Mouse (Mus musculus) CH12.LX (cell line): Measurements from ENCODE around the gene Celsr3. TPM values are rescaled to one million over a fixed set of nuclear protein-coding genes. Genes with fewer than 3 reads are reported as not detected.

ENCODE experiments used
- DNase-seq: peaks from one replicate; pipeline ENCODE4 v3.0.0-alpha.2; 2013; ENCODE audit errors: extremely low read depth
- H3K27ac ChIP-seq: 2 replicates; pipeline ENCODE4 v1.5.1; 2012; ENCODE audit warnings: low read depth, mild to moderate bottlenecking, control low read depth, moderate library complexity; ENCODE audit not compliant: insufficient read depth
- H3K27me3 ChIP-seq: replicated peaks from 2 replicates; pipeline ENCODE3; 2012; ENCODE audit warnings: inconsistent platforms
- H3K36me3 ChIP-seq, 2 experiments: replicated peaks in 1 of 2; 2 replicates each; pipeline versions ENCODE3 to v1.6.1; 2012; ENCODE audit warnings: inconsistent platforms in 1 of 2, low read length in 1 of 2, mild to moderate bottlenecking in 1 of 2, mixed read lengths in 1 of 2, moderate library complexity in 1 of 2; ENCODE audit not compliant: control insufficient read depth in 1 of 2, insufficient read depth in 1 of 2
- H3K4me1 ChIP-seq, 2 experiments: 2 replicates each; pipeline ENCODE4 v1.6.1; 2012; ENCODE audit warnings: inconsistent platforms in 1 of 2, moderate library complexity in 1 of 2; ENCODE audit not compliant: insufficient read depth in 2 of 2, control insufficient read depth in 1 of 2
- H3K4me2 ChIP-seq: 2 replicates; pipeline ENCODE4 v1.6.1; 2012; ENCODE audit warnings: low read depth, mild to moderate bottlenecking, control low read depth; ENCODE audit not compliant: poor library complexity, insufficient read depth, severe bottlenecking
- H3K4me3 ChIP-seq, 3 experiments: fragments of 150-350 bp in 1 of 3; sonication (generic) in 1 of 3; replicated peaks in 1 of 3; 2 replicates each; pipeline versions ENCODE3 to v1.5.1; 2011 to 2012; ENCODE audit warnings: low read depth in 2 of 3, low read length in 2 of 3, mild to moderate bottlenecking in 2 of 3, moderate library complexity in 2 of 3, control low read depth in 1 of 3, improper control_type of control experiment in 1 of 3, inconsistent platforms in 1 of 3, mixed read lengths in 1 of 3; ENCODE audit not compliant: poor library complexity in 1 of 3
- H3K79me2 ChIP-seq: replicated peaks from 2 replicates; pipeline ENCODE4 v1.6.1; 2012; ENCODE audit warnings: mild to moderate bottlenecking, moderate library complexity; ENCODE audit not compliant: control insufficient read depth, poor library complexity, insufficient read depth, severe bottlenecking; ENCODE audit errors: extremely low read depth
- H3K9ac ChIP-seq: 2 replicates; pipeline ENCODE4 v1.6.1; 2012; ENCODE audit warnings: low read depth, mild to moderate bottlenecking, control low read depth, moderate library complexity; ENCODE audit not compliant: insufficient read depth
- H3K9me3 ChIP-seq: replicated peaks from 2 replicates; pipeline ENCODE3; 2012; ENCODE audit warnings: low read length, inconsistent platforms, mixed read lengths
- BHLHE40 ChIP-seq: IDR thresholded peaks from 2 replicates; pipeline ENCODE4 v1.6.1; 2011; ENCODE audit warnings: mild to moderate bottlenecking, low read depth, low read length, improper control_type of control experiment
- CHD1 ChIP-seq: IDR thresholded peaks from 2 replicates; pipeline ENCODE4 v1.6.1; 2012; ENCODE audit warnings: low read depth, low read length, improper control_type of control experiment, inconsistent platforms
- CTCF ChIP-seq, 2 experiments: IDR thresholded peaks in 1 of 2; conservative IDR thresholded peaks in 1 of 2; 2 replicates each; pipeline ENCODE4 v1.5.1; 2011 to 2012; ENCODE audit warnings: low read depth in 2 of 2, low read length in 2 of 2, improper control_type of control experiment in 1 of 2, inconsistent platforms in 1 of 2, mild to moderate bottlenecking in 1 of 2, moderate library complexity in 1 of 2
- E2F4 ChIP-seq: IDR thresholded peaks from 2 replicates; pipeline ENCODE4 v1.6.1; 2011; ENCODE audit warnings: low read depth, low read length, improper control_type of control experiment; ENCODE audit not compliant: insufficient replicate concordance
- ELF1 ChIP-seq: IDR thresholded peaks from 2 replicates; pipeline ENCODE4 v1.6.1; 2014; ENCODE audit warnings: low read depth, mild to moderate bottlenecking, inconsistent platforms, low read length, improper control_type of control experiment
- EP300 ChIP-seq: IDR thresholded peaks from 2 replicates; pipeline ENCODE4 v1.6.1; 2011; ENCODE audit warnings: low read length, improper control_type of control experiment
- ETS1 ChIP-seq: conservative IDR thresholded peaks from 2 replicates; pipeline ENCODE4 v1.6.1; 2012; ENCODE audit warnings: low read depth, mild to moderate bottlenecking, inconsistent platforms, low read length, improper control_type of control experiment, moderate library complexity
- GABPA ChIP-seq: IDR thresholded peaks from 2 replicates; pipeline ENCODE4 v1.6.1; 2012; ENCODE audit warnings: low read depth, low read length, improper control_type of control experiment, inconsistent platforms; ENCODE audit not compliant: insufficient replicate concordance
- JUN ChIP-seq: IDR thresholded peaks from 2 replicates; pipeline ENCODE4 v1.6.1; 2011; ENCODE audit warnings: low read depth, mild to moderate bottlenecking, low read length, improper control_type of control experiment, moderate library complexity; ENCODE audit not compliant: insufficient read depth
- JUND ChIP-seq: conservative IDR thresholded peaks from 2 replicates; pipeline ENCODE4 v1.6.1; 2011; ENCODE audit warnings: low read depth, low read length, improper control_type of control experiment
- MAFK ChIP-seq: IDR thresholded peaks from 2 replicates; pipeline ENCODE4 v1.6.1; 2011; ENCODE audit warnings: low read length, improper control_type of control experiment; ENCODE audit not compliant: insufficient replicate concordance
- MAZ ChIP-seq: IDR thresholded peaks from 2 replicates; pipeline ENCODE4 v1.6.1; 2012; ENCODE audit warnings: low read depth, mild to moderate bottlenecking, inconsistent platforms, low read length, improper control_type of control experiment, moderate library complexity
- MEF2A ChIP-seq: IDR thresholded peaks from 2 replicates; pipeline ENCODE4 v1.6.1; 2014; ENCODE audit warnings: low read depth, mild to moderate bottlenecking, inconsistent platforms, low read length, improper control_type of control experiment, borderline replicate concordance
- MXI1 ChIP-seq: IDR thresholded peaks from 2 replicates; pipeline ENCODE4 v1.6.1; 2011; ENCODE audit warnings: mild to moderate bottlenecking, low read depth, low read length, improper control_type of control experiment
- MYC ChIP-seq: IDR thresholded peaks from 2 replicates; pipeline ENCODE4 v1.6.1; 2011; ENCODE audit warnings: low read depth, mild to moderate bottlenecking, improper control_type of control experiment, low read length
- NELFE ChIP-seq: IDR thresholded peaks from 2 replicates; pipeline ENCODE4 v1.6.1; 2011; ENCODE audit warnings: low read depth, low read length, improper control_type of control experiment
- NRF1 ChIP-seq: IDR thresholded peaks from 2 replicates; pipeline ENCODE4 v1.6.1; 2014; ENCODE audit warnings: low read depth, mild to moderate bottlenecking, inconsistent platforms, low read length, improper control_type of control experiment, moderate library complexity
- PAX5 ChIP-seq: IDR thresholded peaks from 2 replicates; pipeline ENCODE4 v1.6.1; 2012; ENCODE audit warnings: low read length, inconsistent platforms, mixed read lengths
- POLR2A ChIP-seq: IDR thresholded peaks from 2 replicates; pipeline ENCODE4 v1.6.1; 2011; ENCODE audit warnings: low read depth, mild to moderate bottlenecking, improper control_type of control experiment, low read length
- POLR2AphosphoS2 ChIP-seq: IDR thresholded peaks from 2 replicates; pipeline ENCODE4 v1.6.1; 2011; ENCODE audit warnings: low read depth, low read length, improper control_type of control experiment
- RAD21 ChIP-seq: IDR thresholded peaks from 2 replicates; pipeline ENCODE4 v1.6.1; 2011; ENCODE audit warnings: low read depth, mild to moderate bottlenecking, low read length, improper control_type of control experiment, moderate library complexity
- SIN3A ChIP-seq: IDR thresholded peaks from 2 replicates; pipeline ENCODE4 v1.6.1; 2012; ENCODE audit warnings: low read length, improper control_type of control experiment, inconsistent platforms
- SMC3 ChIP-seq: IDR thresholded peaks from 2 replicates; pipeline ENCODE4 v1.6.1; 2011; ENCODE audit warnings: low read depth, low read length, improper control_type of control experiment
- TCF12 ChIP-seq: IDR thresholded peaks from 2 replicates; pipeline ENCODE4 v1.6.1; 2014; ENCODE audit warnings: low read depth, mild to moderate bottlenecking, inconsistent platforms, low read length, improper control_type of control experiment
- UBTF ChIP-seq: IDR thresholded peaks from 2 replicates; pipeline ENCODE4 v1.6.1; 2012; ENCODE audit warnings: low read depth, mild to moderate bottlenecking, inconsistent platforms, low read length, improper control_type of control experiment, moderate library complexity
- USF1 ChIP-seq: IDR thresholded peaks from 2 replicates; pipeline ENCODE4 v1.6.1; 2014; ENCODE audit warnings: low read depth, mild to moderate bottlenecking, inconsistent platforms, low read length, improper control_type of control experiment
- USF2 ChIP-seq: conservative IDR thresholded peaks from 2 replicates; pipeline ENCODE4 v1.6.1; 2011; ENCODE audit warnings: low read depth, low read length, improper control_type of control experiment
- ZC3H11A ChIP-seq: IDR thresholded peaks from 2 replicates; pipeline ENCODE4 v1.6.1; 2012; ENCODE audit warnings: low read depth, mild to moderate bottlenecking, inconsistent platforms, low read length, improper control_type of control experiment
- ZKSCAN1 ChIP-seq: IDR thresholded peaks from 2 replicates; pipeline ENCODE4 v1.6.1; 2012; ENCODE audit warnings: low read depth, inconsistent platforms, low read length, improper control_type of control experiment, borderline replicate concordance
- ZNF384 ChIP-seq: IDR thresholded peaks from 2 replicates; pipeline ENCODE4 v1.6.1; 2012; ENCODE audit warnings: low read depth, low read length, improper control_type of control experiment, inconsistent platforms
- dilution Hi-C: fragments of 300-500 bp; cut with MboI; formaldehyde crosslinking; loops from 2 replicates; pipeline ENCODE4 v1.14.3; 2020; ENCODE audit warnings: low sequenced_read_pairs; ENCODE audit not compliant: extremely low pct_unique_long_range_greater_than_20kb, extremely low pct_ligation_motif_present
- in situ Hi-C: fragments of 300-500 bp; cut with MboI; formaldehyde crosslinking; loops from 3 replicates; pipeline ENCODE4 v1.14.3; 2019; ENCODE audit warnings: low sequenced_read_pairs, low pct_ligation_motif_present, low pct_unique_long_range_greater_than_20kb, mixed read lengths
- polyA plus RNA-seq: library from polyadenylated mRNA; unstranded; fragments of >175 nt; gene quantifications from 2 replicates; pipeline ENCODE4 v1.2.1, GENCODE M21; 2012; ENCODE audit warnings: low read depth; ENCODE audit not compliant: insufficient read length
- total RNA-seq, 2 experiments: library from RNA; depleted of rRNA; stranded (reverse); fragments of 300-350 nt in 1 of 2; fragments of >200 nt in 1 of 2; gene quantifications; 2 replicates each; pipeline ENCODE4 v1.2.3; 2012 to 2014

Gene Celsr3
- total and polyA plus RNA-seq, 3 experiments, result 0.04 TPM; not detected in 2

GRCm38 (mm10) chr9:108852976-108853375 is 26.9 kb downstream of the Celsr3 start, which contains the start of gene Slc26a6:
TSS of gene Slc26a6 (plus strand) at chr9:108853283.
- DNase-seq, result no peak
- TF ChIP-seq TCF12 (no peak), ETS1 (no peak), MAZ (no peak), MEF2A (no peak), JUND (no peak), BHLHE40 (no peak), POLR2AphosphoS2 (no peak), CTCF (conservative IDR thresholded peaks at IDR 0.05 in 1 of 2, IDR thresholded peaks at IDR 0.05 in 1 of 2; ENCODE audit: low read depth in 2 of 2, low read length in 2 of 2) (no peak), GABPA (no peak), EP300 (no peak), E2F4 (no peak), USF1 (no peak), ZC3H11A (no peak), CHD1 (no peak), ZNF384 (no peak), SIN3A (no peak), JUN (no peak), NELFE (no peak), NRF1 (no peak)
- dilution Hi-C loops (no loop called here), in situ Hi-C loops (no loop called here)
- H3K4me2 ChIP-seq, result peak within 1 kb of the TSS; percentile 73
- H3K4me1 ChIP-seq, result peaks cover 0 to 41% of the 10 kb centered on the region in 2 experiments; a peak in 2 of 4 replicates
- peaks cover 0 to 17% of the 10 kb centered on the region in 2 experiments for H3K36me3 ChIP-seq
- H3K79me2 ChIP-seq, result no peaks in the 10 kb centered on the region
- no peak within 1 kb of the TSS for H3K27ac ChIP-seq
- H3K27me3 ChIP-seq, result peaks cover 8% of the 10 kb centered on the region
- peak within 1 kb of the TSS; percentile 39 for H3K9ac ChIP-seq
- no peaks in the 10 kb centered on the region for H3K9me3 ChIP-seq
- H3K4me3 ChIP-seq, result peak within 1 kb of the TSS; percentile 64 to 66 (median 64)

GRCm38 (mm10) chr9:108853635-108854240 is 27.6 kb downstream of the Celsr3 start:
- Histone ChIP-seq H3K4me1 (peaks cover 0 to 41% of the 10 kb centered on the region in 2 experiments; a peak in 2 of 4 replicates), H3K27ac (no peak overlapping the region), H3K36me3 (peaks cover 0 to 25% of the 10 kb centered on the region in 2 experiments), H3K4me3 (peak overlapping the region; percentile 64 to 66 (median 64)), H3K9ac (peak overlapping the region; percentile 39), H3K9me3 (no peaks in the 10 kb centered on the region), H3K79me2 (no peaks in the 10 kb centered on the region), H3K27me3 (peaks cover 2% of the 10 kb centered on the region), H3K4me2 (peak overlapping the region; percentile 73)
- dilution Hi-C loops, result no loop called here
- in situ Hi-C loops, result no loop called here
- peak; percentile 96 for DNase-seq
- TF ChIP-seq UBTF (no peak), MYC (peak; percentile 76), MEF2A (peak; percentile 71; the same call in 1 of the 2 replicates), MAFK (0 out of 2 replicates have a peak, but pooled peaks have one; percentile 16), SIN3A (peak; percentile 95), BHLHE40 (peak; percentile 39; the same call in 1 of the 2 replicates), SMC3 (peak; percentile 52), ZKSCAN1 (0 out of 2 replicates have a peak, but pooled peaks have one; percentile 4), USF2 (no peak), CTCF (conservative IDR thresholded peaks at IDR 0.05 in 1 of 2, IDR thresholded peaks at IDR 0.05 in 1 of 2; ENCODE audit: low read depth in 2 of 2, low read length in 2 of 2) (peak in 1 of 2 experiments; percentile 93; a peak in 2 of 4 replicates), TCF12 (peak; percentile 55; the same call in 1 of the 2 replicates), MAZ (peak; percentile 70; the same call in 1 of the 2 replicates), PAX5 (no peak), GABPA (no peak), CHD1 (no peak), NRF1 (peak; percentile 46; the same call in 1 of the 2 replicates), RAD21 (peak; percentile 51), MXI1 (peak; percentile 75), POLR2A (no peak), ELF1 (peak; percentile 77)
